Mouse (Mus musculus) hindbrain, embryonic 12.5 days (tissue): ENCODE measurements around the gene Cacna1b. TPM values are rescaled to one million over a fixed set of nuclear protein-coding genes. Genes with fewer than 3 reads are reported as not detected.

Source experiments
- ATAC-seq: fragments of 200-750 bp; cut with Nextera tagmentation; 2 replicates; pipeline ENCODE4 v1.8.0; 2017; ENCODE audit warnings: moderate TSS enrichment; ENCODE audit not compliant: low FRiP score
- H3K27ac ChIP-seq: fragments of 300-500 bp; sonication (generic); 2 replicates; pipeline ENCODE4 v1.5.1; 2016; ENCODE audit warnings: mild to moderate bottlenecking
- H3K27me3 ChIP-seq: fragments of 300-500 bp; sonication (generic); 2 replicates; pipeline ENCODE4 v1.6.1; 2016; ENCODE audit warnings: mild to moderate bottlenecking
- H3K36me3 ChIP-seq: fragments of 300-500 bp; sonication (generic); 2 replicates; pipeline ENCODE4 v1.6.1; 2016; ENCODE audit warnings: mild to moderate bottlenecking
- H3K4me1 ChIP-seq: fragments of 300-500 bp; sonication (generic); 2 replicates; pipeline ENCODE4 v1.6.1; 2016
- H3K4me2 ChIP-seq: fragments of 300-500 bp; sonication (generic); replicated peaks from 2 replicates; pipeline ENCODE4 v1.6.1; 2016; ENCODE audit warnings: mild to moderate bottlenecking
- H3K4me3 ChIP-seq: fragments of 300-500 bp; sonication (generic); 2 replicates; pipeline ENCODE4 v1.5.1; 2016; ENCODE audit warnings: mild to moderate bottlenecking
- H3K9ac ChIP-seq: fragments of 300-500 bp; sonication (generic); 2 replicates; pipeline ENCODE4 v1.6.1; 2016; ENCODE audit warnings: mild to moderate bottlenecking, moderate library complexity
- H3K9me3 ChIP-seq: fragments of 300-500 bp; sonication (generic); replicated peaks from 2 replicates; pipeline ENCODE4 v1.6.1; 2016; ENCODE audit warnings: mild to moderate bottlenecking
- WGBS: fragments of 180-500 bp; shearing (Covaris S2); methylation state at CpG from one replicate; pipeline ENCODE4 v1.1.7; 2016; 5-methylcytosine and 5-hydroxymethylcytosine counted together
- polyA plus RNA-seq: library from polyadenylated mRNA; unstranded; fragments of >200 nt; fragmentation: Nextera tagmentation; extraction: Ambion mirVana; gene quantifications from 2 replicates; pipeline ENCODE4 v1.2.1, GENCODE M21; 2016

The Cacna1b gene
- polyA plus RNA-seq, 1 experiment from 2014 or later: 6.6 TPM

GRCm38 (mm10) chr2:24633645-24634044 is 129.3 kb downstream of the Cacna1b start:
- Histone ChIP-seq H3K27me3 (no peaks in the 10 kb centered on the region), H3K4me1 (peaks cover 7% of the 10 kb centered on the region), H3K9ac (no peak overlapping the region), H3K4me3 (no peak overlapping the region), H3K9me3 (no peaks in the 10 kb centered on the region), H3K36me3 (peaks cover 43% of the 10 kb centered on the region), H3K4me2 (no peak overlapping the region), H3K27ac (no peak overlapping the region)
- ATAC-seq: no peak
- 88% methylated on average over 6 of the region's 6 CpGs for WGBS

GRCm38 (mm10) chr2:24617141-24617540 is 145.8 kb downstream of the Cacna1b start:
- ATAC-seq: no peak
- Histone ChIP-seq H3K4me1 (no peaks in the 10 kb centered on the region), H3K4me3 (no peak overlapping the region), H3K9me3 (no peaks in the 10 kb centered on the region), H3K27ac (no peak overlapping the region), H3K9ac (no peak overlapping the region), H3K4me2 (no peak overlapping the region), H3K27me3 (no peaks in the 10 kb centered on the region), H3K36me3 (peaks cover 35% of the 10 kb centered on the region; the same call in 1 of the 2 replicates)
- 80% methylated on average over 4 of the region's 4 CpGs for WGBS

DNA sequence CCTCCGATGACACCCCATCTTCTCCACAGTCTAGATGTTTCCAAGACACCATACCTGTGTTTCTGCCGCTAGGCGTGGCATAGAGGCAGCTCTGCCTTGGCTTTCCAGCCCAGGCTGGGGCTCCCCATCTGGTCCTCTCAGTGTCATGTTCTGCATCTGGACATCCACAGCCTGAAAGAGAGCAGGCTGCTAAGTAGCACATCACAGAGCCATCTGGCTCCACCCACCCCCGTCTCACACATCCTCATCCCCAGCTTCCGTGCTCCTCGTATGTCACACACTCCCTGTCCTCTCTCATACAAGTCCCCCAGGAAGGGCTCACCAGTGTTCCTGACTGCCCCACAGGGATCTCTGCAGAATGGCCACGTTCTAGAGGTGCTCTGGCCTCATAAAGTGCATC is 153.2 kb downstream of the Cacna1b start:
- Histone ChIP-seq H3K27me3 (peaks cover 4% of the 10 kb centered on the region; the same call in 1 of the 2 replicates), H3K27ac (no peak overlapping the region), H3K9ac (no peak overlapping the region), H3K36me3 (peaks cover 59% of the 10 kb centered on the region), H3K4me1 (no peaks in the 10 kb centered on the region; the same call in 1 of the 2 replicates), H3K9me3 (no peaks in the 10 kb centered on the region), H3K4me2 (no peak overlapping the region), H3K4me3 (no peak overlapping the region)
- ATAC-seq: no peak
- 85% methylated on average over 7 of the region's 7 CpGs for WGBS

DNA sequence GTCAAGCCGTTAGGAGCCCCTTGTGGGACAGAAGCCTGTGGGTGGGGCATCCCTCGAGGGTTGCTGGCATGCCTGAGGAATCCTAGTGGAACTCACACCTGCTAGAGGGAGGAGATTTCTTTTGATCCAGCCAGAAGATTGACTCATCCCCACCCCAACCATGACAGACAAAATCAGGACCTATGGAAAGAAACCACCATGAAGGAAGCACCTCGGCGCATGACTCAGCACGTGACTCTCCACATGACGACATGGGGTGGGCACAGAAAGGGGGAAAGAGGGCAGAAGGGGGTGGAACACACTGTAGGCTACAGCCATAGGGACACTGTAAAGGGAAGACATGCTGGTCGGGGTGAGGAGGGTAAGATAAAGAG is 154.2 kb downstream of the Cacna1b start:
- Histone ChIP-seq H3K27ac (no peak overlapping the region), H3K4me3 (no peak overlapping the region), H3K4me2 (no peak overlapping the region), H3K9me3 (no peaks in the 10 kb centered on the region), H3K36me3 (peaks cover 51% of the 10 kb centered on the region), H3K4me1 (no peaks in the 10 kb centered on the region; the same call in 1 of the 2 replicates), H3K9ac (no peak overlapping the region), H3K27me3 (peaks cover 4% of the 10 kb centered on the region; the same call in 1 of the 2 replicates)
- no peak for ATAC-seq
- 58% methylated on average over 7 of the region's 7 CpGs for WGBS

- Histone ChIP-seq H3K9me3 (no peaks in the 10 kb centered on the region), H3K27ac (no peak overlapping the region), H3K4me2 (no peak overlapping the region), H3K4me3 (no peak overlapping the region), H3K4me1 (no peaks in the 10 kb centered on the region; the same call in 1 of the 2 replicates), H3K36me3 (peaks cover 48% of the 10 kb centered on the region), H3K9ac (no peak overlapping the region), H3K27me3 (peaks cover 4% of the 10 kb centered on the region; the same call in 1 of the 2 replicates)
- ATAC-seq: 0 out of 2 replicates have a peak, but pooled peaks have one; percentile 24
- WGBS: 25% methylated on average over 13 of the region's 13 CpGs
These were observed 154.8 kb downstream of the Cacna1b start for GRCm38 (mm10) chr2:24607905-24608764.

DNA sequence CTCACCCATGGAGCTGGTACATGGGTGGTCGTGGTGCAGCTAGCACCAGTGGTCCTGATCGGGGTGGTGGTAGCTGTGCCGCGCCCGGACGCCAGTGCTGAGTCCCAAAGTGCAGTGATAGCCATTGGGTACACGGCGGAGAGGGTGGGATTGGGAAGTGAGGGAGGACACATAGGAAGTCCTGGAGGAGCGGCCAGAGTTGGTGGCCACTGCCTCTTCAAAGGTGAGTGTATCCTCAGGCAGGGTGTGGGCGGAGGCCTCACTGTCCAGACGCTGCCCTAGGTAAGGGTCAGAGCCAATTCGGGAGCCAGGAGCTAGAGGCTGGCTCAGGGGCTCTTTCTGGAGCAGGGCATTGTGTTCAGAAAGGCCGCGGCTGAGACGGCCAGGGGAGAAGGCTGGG is 156.4 kb downstream of the Cacna1b start:
- no peak overlapping the region for H3K9ac ChIP-seq
- 87% methylated on average over 15 of the region's 15 CpGs for WGBS
- no peak overlapping the region for H3K27ac ChIP-seq
- H3K4me3 ChIP-seq: no peak overlapping the region
- H3K9me3 ChIP-seq: no peaks in the 10 kb centered on the region
- H3K27me3 ChIP-seq: peaks cover 4% of the 10 kb centered on the region; the same call in 1 of the 2 replicates
- no peak overlapping the region for H3K4me2 ChIP-seq
- no peaks in the 10 kb centered on the region; the same call in 1 of the 2 replicates for H3K4me1 ChIP-seq
- H3K36me3 ChIP-seq: peaks cover 40% of the 10 kb centered on the region
- no peak for ATAC-seq

DNA sequence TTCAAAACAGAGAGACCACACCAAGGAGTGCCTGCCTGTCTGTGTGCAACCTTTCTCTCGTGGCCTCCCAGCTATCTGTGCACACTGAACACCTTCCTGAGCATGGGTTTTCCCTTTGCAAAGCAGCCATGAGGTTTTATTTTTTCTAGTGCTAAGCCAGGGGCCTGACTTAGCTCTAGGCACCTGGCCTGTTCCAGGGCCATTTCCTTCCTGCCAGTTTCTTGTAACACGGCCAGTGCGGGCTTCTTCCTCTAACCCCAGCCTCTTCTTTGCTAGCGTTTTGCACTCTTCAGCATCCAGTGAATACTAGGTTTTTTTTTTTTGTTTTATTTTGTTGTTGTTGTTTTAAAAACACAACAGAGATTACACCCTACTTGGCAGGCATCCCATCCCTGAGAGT is 157.9 kb downstream of the Cacna1b start:
- H3K36me3 ChIP-seq: peaks cover 29% of the 10 kb centered on the region
- no peak overlapping the region for H3K4me3 ChIP-seq
- H3K9ac ChIP-seq: no peak overlapping the region
- no peaks in the 10 kb centered on the region for H3K9me3 ChIP-seq
- no peaks in the 10 kb centered on the region; the same call in 1 of the 2 replicates for H3K4me1 ChIP-seq
- H3K27ac ChIP-seq: no peak overlapping the region
- no peak overlapping the region for H3K4me2 ChIP-seq
- no peak for ATAC-seq
- H3K27me3 ChIP-seq: peaks cover 4% of the 10 kb centered on the region; the same call in 1 of the 2 replicates
- 81% methylated on average over 4 of the region's 4 CpGs for WGBS

DNA sequence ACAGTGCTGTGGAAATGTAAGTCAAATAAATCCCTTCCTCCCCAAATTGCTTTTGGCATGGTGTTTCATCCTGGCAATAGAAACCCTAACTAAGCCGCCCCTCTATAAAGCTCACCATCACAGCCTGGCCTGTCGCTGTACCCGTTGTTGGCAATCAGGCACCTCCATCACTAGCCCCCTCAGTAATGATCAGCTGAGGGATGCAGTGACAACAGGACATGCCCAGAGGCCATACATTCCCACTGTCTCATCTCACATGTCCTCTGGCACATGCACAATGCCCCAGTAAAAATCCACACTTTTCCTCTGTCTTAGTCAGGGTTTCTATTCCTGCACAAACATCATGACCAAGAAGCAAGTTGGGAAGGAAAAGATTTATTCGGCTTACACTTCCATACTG is 173.5 kb downstream of the Cacna1b start:
- 88% methylated on average over 4 of the region's 4 CpGs for WGBS
- Histone ChIP-seq H3K9ac (no peak overlapping the region), H3K36me3 (no peaks in the 10 kb centered on the region), H3K4me3 (no peak overlapping the region), H3K27ac (no peak overlapping the region), H3K9me3 (peaks cover 5% of the 10 kb centered on the region), H3K4me2 (no peak overlapping the region), H3K4me1 (no peaks in the 10 kb centered on the region), H3K27me3 (no peaks in the 10 kb centered on the region)
- no peak for ATAC-seq

DNA sequence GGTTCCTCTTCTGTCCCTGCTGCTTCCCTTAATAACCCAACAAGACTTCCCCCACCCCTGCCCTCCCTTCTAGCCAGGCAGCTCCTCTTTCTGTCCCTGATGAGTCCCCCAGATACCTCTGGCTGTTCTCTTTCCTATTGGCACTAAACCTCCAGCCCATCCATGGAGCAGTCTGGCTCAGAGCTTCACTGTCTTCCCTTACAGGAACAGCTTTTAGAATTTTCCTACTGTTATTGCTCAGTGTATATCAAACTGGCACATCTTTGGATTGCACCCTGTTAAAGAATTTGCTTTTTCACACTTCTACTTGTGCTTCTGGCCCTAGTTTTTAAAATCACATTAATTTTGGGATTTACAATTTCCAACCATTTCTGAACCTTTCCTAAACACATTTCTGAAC is 175.0 kb downstream of the Cacna1b start:
- Histone ChIP-seq H3K27ac (no peak overlapping the region), H3K4me1 (no peaks in the 10 kb centered on the region), H3K27me3 (no peaks in the 10 kb centered on the region), H3K9ac (no peak overlapping the region), H3K4me3 (no peak overlapping the region), H3K9me3 (peaks cover 8% of the 10 kb centered on the region), H3K36me3 (no peaks in the 10 kb centered on the region), H3K4me2 (no peak overlapping the region)
- ATAC-seq: no peak

DNA sequence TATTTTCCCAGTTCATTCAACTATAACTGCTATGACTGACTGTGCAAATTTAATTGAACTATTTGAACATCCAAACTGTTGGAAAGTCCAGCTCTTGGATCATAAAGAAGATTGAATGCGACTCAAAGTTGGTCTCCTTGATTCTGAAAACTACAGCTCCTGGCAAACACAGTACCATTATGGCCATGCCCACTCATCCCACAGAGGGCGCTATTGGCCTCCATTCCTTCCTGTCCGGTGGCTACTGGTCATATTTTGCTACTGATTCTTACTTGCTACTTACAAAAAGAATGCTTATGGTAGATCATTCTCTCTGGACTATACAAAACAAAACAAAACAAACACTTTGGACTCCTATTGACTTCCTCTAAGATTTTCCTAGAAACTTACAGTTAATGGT is 188.3 kb downstream of the Cacna1b start:
- ATAC-seq: no peak
- Histone ChIP-seq H3K4me2 (no peak overlapping the region), H3K36me3 (no peaks in the 10 kb centered on the region), H3K9me3 (no peaks in the 10 kb centered on the region), H3K4me1 (no peaks in the 10 kb centered on the region), H3K4me3 (no peak overlapping the region), H3K9ac (no peak overlapping the region), H3K27ac (no peak overlapping the region), H3K27me3 (0 out of 2 replicates have a peak, but pooled peaks cover 3% of the 10 kb centered on the region)
- 28% methylated on average over 3 of the region's 3 CpGs for WGBS

- no peak overlapping the region for H3K4me2 ChIP-seq
- H3K27me3 ChIP-seq: 0 out of 2 replicates have a peak, but pooled peaks cover 3% of the 10 kb centered on the region
- no peaks in the 10 kb centered on the region for H3K36me3 ChIP-seq
- 84% methylated on average over 1 of the region's 1 CpGs for WGBS
- H3K27ac ChIP-seq: no peak overlapping the region
- no peak overlapping the region for H3K4me3 ChIP-seq
- no peak for ATAC-seq
- no peaks in the 10 kb centered on the region for H3K4me1 ChIP-seq
- no peaks in the 10 kb centered on the region for H3K9me3 ChIP-seq
- no peak overlapping the region for H3K9ac ChIP-seq
These were observed 192.0 kb downstream of the Cacna1b start for GRCm38 (mm10) chr2:24570917-24571316.

DNA sequence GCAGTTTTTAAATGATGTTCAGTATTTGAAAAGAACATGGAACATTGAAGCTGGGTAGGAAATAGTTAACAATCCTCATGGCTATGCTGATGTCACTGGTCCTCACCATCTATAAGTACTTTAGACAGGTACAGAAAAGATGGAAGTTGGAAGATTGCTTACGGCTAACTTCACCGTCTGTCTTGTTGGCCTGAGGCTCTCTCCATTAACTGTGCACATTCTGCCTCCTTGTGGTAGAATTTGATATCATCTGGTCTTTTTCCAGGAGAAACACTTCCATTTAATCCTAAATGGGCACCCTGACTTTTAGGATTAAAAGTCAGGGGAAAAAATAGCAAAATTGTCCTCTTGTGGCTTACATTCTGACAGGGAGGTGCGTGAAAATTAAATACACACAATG is 194.4 kb downstream of the Cacna1b start:
- H3K27me3 ChIP-seq: 0 out of 2 replicates have a peak, but pooled peaks cover 3% of the 10 kb centered on the region
- no peaks in the 10 kb centered on the region for H3K9me3 ChIP-seq
- no peak overlapping the region for H3K27ac ChIP-seq
- WGBS: 9% methylated on average over 3 of the region's 3 CpGs
- H3K36me3 ChIP-seq: no peaks in the 10 kb centered on the region
- no peak overlapping the region for H3K4me3 ChIP-seq
- no peaks in the 10 kb centered on the region for H3K4me1 ChIP-seq
- no peak overlapping the region for H3K9ac ChIP-seq
- H3K4me2 ChIP-seq: no peak overlapping the region
- peak; percentile 68; the same call in 1 of the 2 replicates for ATAC-seq
